Mouse (Mus musculus) kidney, postnatal 25 days (tissue): ENCODE measurements at regions not wholly inside any gene's neighbourhood (a gene's known extent, or its start where the extent isn't known, plus 50 kb on each side); places are given as distances from the start of the nearest gene placed in this dataset.

ENCODE experiments used
- DNase-seq, 2 experiments: peaks; one replicate each; pipeline ENCODE4 v3.0.0; 2021; ENCODE audit warnings: mixed read lengths in 2 of 2

- DNase-seq, result no peak
These were observed 603.7 kb downstream of the Tox3 start for GRCm38 (mm10) chr8:89744267-89745028.

DNA sequence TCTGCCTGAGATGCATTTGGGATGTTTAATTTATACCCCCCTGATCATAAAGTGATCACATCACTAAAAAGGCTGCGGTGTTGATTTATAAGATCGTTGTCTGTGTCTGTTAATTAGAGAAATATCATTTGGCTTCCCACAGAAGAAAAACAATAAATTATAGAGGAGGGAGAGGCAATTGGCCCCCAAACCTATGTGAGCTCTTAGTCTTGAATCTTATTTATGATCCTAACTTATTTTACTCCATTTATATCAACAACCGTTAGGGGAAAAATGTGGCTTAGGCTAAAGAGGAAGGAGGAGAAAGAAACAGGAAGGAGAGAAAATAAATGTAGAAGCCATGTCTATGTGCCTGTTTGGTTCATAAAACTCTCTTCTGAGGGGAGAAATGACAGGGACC is 609.5 kb downstream of the Tox3 start:
- no peak for DNase-seq

- DNase-seq, result no peak
These were observed 610.5 kb downstream of the Tox3 start for GRCm38 (mm10) chr8:89737636-89738035.

DNA sequence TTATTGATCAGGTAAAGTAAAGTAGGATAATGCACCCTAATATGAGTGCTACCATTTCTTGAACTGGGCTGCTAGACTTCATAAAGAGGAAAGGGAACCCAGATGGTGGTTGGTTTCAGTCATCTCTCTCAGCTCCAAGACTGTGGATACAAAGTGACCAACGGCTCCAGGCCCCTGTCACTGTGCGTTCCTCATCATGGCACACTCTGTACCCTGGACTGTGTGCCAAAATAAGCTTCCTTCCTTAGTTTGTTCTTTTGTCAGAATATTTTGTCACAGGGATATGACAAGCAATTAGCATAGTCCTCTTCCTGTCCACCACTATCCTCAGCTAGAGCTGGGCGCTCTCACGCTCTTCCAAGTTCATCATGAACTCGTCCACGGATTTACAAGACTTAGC is 620.9 kb downstream of the Tox3 start:
- DNase-seq, result no peak

DNA sequence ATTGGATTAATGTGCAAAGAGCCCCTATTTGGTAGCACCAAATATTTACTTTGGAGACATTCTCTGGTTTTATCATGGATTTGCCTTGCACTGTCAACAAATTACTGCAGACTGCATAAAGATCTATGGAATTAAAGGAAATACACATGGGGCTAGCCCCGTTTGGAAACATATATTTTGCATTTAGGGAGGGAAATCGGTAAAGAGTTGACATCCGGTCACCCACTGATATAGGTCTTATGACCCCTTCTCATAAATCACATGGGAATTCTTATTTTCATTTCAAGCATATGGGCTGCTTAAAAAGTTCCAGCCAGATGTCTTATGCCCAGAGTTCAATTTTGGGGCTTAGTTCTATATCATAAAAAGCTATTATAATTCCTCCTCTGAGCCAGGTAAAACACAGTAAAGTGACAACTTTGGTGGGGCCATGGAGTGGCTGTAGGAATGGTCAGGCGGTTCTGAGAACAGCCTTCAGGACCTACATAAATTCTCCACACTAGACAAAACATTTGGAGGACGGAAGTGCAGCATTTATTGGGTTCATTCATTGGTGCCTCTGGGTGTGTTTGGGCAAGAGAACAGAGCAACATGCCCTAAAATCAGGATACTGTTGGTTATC is 626.3 kb downstream of the Tox3 start:
- no peak for DNase-seq

DNA sequence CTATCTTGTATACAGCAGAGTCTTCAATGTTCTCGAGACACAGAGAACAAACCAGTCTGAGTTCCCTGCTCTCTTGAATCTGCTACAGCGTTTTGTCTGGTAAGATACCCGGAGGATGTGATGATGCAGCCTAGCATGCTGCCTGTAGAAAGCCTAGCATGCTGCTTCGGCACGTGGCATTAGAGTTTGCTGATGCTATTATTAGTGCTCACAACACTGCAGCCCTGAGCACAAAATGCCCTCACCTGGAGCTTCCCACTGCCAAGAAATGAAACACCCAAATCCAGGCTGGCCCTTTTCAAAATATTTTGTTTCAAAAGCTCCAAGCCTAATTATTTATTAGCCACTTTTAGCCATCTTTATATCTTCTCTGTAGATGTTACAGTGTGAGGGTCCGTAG is 634.3 kb downstream of the Tox3 start:
- DNase-seq, result no peak

DNA sequence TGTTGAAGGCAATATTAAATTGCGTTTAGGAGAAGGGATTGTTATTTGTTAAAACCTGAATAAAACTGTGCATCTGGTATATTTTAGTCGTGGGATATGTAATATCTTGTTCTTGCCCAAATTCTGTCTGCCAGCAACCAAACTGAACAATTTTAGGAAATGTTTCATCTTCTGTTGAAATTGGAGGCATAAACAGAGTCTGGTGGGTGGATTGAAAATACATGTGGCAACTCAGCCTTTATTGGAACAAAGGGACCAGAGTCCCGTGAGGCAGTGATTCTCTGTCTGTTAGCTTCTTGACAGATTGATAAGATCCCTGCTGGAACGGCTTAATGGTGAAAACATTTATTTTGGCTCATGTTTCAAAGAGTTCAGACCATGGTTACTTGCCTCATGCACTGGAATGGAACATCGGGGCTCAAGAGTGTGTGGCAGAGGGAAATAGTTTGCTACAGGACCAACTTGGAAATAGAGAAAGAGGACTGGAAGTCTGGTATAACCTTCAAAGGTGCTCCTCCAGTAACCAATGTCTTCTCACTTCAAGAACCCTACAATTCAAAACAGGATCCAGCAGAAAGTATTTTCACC is 640.7 kb downstream of the Tox3 start:
- DNase-seq, result no peak

DNA sequence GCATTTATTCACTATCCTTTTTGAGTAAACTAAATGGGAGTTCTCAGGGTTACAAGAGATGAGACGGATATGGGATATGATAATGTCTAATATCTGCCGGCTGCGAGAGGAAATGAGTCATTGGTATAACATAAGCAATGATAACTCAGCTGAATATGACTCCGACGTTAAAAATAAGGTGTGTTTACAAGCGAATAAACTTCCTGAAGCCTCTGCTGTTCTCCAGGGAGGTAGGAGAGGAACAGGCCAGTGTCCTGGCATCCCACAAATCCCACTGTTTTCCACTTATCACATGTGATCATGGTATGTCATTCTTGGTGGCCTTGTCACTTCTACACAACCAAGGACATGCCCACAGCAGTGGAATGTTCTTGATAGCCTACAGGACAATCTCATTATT is 641.7 kb upstream of the Sall1 start:
- DNase-seq, result no peak

- DNase-seq, result no peak
These were observed 637.0 kb upstream of the Sall1 start for GRCm38 (mm10) chr8:89680937-89681336.

DNA sequence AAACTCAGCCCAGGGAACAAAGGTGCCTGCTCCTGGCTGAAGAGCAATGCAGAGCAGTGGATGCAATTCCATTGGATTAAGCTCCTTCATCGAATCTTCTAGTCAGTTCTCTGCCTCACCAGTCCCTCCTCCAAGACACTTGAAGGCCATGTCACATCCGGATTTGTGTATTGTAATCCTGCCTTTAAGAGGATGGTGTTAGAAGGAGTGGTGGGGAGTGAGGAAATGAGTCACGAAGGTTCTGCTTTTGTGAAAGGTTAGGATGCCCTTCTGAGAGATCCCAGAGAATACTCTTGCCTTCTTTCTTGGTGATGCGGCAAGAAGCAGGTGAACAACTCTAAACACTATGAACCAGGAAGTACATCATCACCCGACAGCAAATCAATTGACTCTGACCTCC is 636.4 kb upstream of the Sall1 start:
- no peak for DNase-seq

GRCm38 (mm10) chr8:89679551-89679950 is 635.6 kb upstream of the Sall1 start:
- no peak for DNase-seq

GRCm38 (mm10) chr8:89677266-89677665 is 633.3 kb upstream of the Sall1 start:
- no peak for DNase-seq

- no peak for DNase-seq
These were observed 629.9 kb upstream of the Sall1 start for GRCm38 (mm10) chr8:89673911-89674310.

DNA sequence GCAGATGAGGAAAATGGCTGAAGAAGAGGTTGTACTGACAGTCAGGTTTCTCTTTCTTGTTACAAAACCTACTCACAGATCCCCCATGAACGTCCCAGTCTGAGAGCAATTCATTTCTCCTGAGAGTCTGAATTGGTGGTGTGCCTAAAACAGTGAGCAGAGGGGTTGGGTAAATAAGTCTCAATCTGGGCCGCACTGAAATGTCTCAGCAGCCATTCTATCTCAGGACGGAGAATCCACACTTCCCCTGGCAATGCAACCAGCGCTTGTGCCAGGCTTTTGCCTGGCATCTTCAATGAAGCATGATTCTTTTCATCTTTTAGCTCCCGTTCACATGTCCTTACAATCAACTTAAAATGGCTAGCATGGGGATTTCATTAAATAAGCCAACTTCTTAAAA is 628.7 kb upstream of the Sall1 start:
- DNase-seq, result no peak

DNA sequence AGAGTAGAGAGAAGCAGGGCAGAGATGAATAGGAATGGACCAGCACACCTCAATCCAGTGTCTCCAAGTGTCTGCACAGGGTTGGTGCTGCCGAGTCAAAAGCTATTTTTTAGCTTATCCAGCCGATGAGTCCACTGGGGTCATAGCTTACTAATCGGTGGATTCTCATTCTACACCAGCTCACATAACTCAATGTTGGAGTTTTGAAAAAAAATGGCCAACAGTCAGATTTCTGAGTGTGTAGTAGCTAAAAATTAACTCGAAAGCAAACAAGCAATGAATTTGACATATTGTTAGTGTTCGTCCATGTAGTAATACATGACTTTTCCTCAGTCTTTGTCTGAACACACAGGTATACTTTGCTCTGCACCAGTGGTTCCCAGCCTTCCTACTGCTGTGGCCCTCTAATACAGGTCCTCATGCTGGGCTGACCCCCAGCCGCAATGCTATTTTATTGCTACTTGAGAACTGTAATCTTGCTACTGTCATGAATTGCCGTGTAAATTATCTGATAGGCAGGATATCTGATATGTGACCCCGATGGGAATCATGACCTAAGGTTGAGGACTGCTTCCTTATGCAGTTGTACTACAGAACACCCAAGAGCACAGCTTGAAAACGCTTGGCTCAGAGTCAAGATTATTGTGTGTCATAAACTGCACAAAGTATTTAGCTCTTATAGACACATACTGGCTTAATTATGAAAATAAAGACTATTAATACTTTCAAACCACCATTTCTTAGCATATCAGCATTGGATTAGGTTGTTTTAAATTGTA is 621.1 kb upstream of the Sall1 start:
- no peak for DNase-seq

DNA sequence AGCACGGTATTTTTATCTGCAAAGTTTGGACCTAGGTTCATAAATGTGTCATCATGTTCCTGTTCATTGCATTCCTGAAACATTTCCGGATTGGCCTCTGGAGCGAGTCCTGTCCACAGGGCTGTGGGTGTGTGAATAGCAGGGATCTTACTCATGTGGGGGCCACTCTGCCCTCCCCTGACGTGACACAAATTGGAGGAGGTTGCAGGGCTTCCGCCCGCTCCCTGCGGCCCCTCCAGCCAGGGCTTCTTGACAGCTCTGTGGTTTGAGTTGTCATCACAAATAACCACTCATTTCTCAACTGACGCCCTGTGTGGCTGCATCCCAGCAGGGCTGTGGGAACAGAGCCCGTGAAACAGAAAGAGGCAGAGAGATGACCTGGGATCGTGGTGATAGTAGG is 619.9 kb upstream of the Sall1 start:
- DNase-seq, result peak; percentile 9 to 49

GRCm38 (mm10) chr8:89658998-89659944 is 615.3 kb upstream of the Sall1 start:
- no peak for DNase-seq

- DNase-seq, result no peak
These were observed 611.4 kb upstream of the Sall1 start for GRCm38 (mm10) chr8:89655369-89655768.

GRCm38 (mm10) chr8:89649207-89649890 is 605.4 kb upstream of the Sall1 start:
- DNase-seq, result no peak

DNA sequence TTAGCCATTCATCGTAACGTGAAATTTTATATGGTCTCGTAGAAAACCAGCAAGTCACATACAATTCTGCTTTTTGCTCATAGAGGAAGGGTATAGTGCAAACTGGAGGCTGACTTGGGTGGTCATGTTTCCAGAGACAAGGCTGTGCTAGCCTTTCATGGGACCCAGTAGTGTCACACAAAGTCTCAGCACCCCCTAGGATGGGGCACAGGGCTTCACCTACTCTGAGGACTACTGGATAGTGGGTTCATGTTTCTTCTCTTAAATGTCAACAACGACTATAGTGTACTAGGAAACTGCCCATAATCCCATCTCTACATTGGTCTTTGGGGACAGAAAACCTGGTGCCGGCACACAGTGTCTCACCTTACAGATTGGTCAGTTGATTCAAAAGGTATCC is 603.0 kb upstream of the Sall1 start:
- no peak for DNase-seq

DNA sequence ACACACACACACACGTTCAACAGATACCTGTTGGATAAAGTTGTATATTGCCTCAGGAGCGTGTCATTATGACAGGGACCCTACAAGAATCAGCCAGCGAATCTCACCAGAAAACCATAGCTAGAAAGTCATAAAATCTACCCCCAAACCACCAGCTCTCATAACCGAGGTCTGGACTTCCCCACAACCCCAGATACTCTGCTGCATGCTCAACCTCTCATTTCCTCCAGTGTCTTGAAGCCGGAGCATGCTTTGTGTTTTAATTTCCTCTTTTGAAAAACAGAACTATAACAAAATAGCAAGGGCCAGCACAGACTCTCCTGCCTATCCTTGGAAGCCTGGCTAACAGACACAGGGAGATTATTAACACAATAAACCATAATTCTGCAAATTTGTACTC is 597.4 kb upstream of the Sall1 start:
- DNase-seq, result no peak

DNA sequence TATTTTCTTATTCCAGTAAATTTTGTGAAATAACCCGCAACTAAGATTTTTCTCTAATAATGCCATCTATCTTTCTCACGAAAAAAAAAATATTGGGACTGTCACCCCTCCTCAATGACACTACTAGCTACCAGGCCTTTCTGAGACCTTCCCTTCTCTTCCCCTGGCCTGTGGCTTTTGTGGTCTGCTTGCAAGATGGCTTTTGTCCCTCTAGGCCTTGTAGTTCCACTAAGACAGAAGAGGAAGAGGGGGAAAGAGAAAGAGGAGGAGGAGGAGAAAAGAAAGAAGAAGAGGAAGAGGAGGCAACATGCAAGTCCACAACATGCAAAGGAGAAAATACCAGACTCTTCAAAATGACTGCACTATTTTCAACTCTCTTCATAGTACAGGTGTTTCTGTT is 590.9 kb upstream of the Sall1 start:
- DNase-seq, result no peak
